Mouse (Mus musculus): ENCODE data around the gene B230118H07Rik.

B230118H07Rik gene

GRCm38 (mm10) chr2:101525091-101525490, 124.2 kb downstream of the B230118H07Rik start:
- no peak for DNase-seq (ENCODE audit: low read depth, low spot score)

- no peak for DNase-seq (ENCODE audit: low read depth, low spot score)
Measured at GRCm38 (mm10) chr2:101520503-101520902, 128.8 kb downstream of the B230118H07Rik start.

GRCm38 (mm10) chr2:101519928-101520327, 129.4 kb downstream of the B230118H07Rik start:
- no peak for DNase-seq (ENCODE audit: low read depth, low spot score)
